Mouse (Mus musculus): ENCODE data around the gene St6galnac3. TPM values are rescaled to one million over a fixed set of nuclear protein-coding genes. Genes with fewer than 3 reads are reported as not detected.

Gene St6galnac3
- polyA plus RNA-seq, 1 experiment = 16.7 TPM

GRCm38 (mm10) chr3:153536260-153536659, 188.7 kb downstream of the St6galnac3 start:
- TF ChIP-seq CTCF (IDR thresholded peaks at IDR 0.05; ENCODE audit: extremely low read depth, insufficient read depth, low read length) (no peak), POLR2A (IDR thresholded peaks at IDR 0.05; ENCODE audit: extremely low read depth, insufficient read depth, low read length) (no peak)
- Histone ChIP-seq H3K27ac (ENCODE audit: insufficient read depth, low read length) (no peak overlapping the region), H3K4me3 (ENCODE audit: insufficient read depth, low read length) (no peak overlapping the region), H3K4me1 (ENCODE audit: control insufficient read depth, insufficient read depth, low read length) (no peaks in the 10 kb centered on the region; the same call in 1 of the 2 replicates)

GRCm38 (mm10) chr3:153529174-153529573, 195.8 kb downstream of the St6galnac3 start:
- TF ChIP-seq POLR2A (IDR thresholded peaks at IDR 0.05; ENCODE audit: extremely low read depth, insufficient read depth, low read length) (no peak), CTCF (IDR thresholded peaks at IDR 0.05; ENCODE audit: extremely low read depth, insufficient read depth, low read length) (no peak)
- Histone ChIP-seq H3K4me3 (ENCODE audit: insufficient read depth, low read length) (no peak overlapping the region), H3K27ac (ENCODE audit: insufficient read depth, low read length) (no peak overlapping the region), H3K4me1 (ENCODE audit: control insufficient read depth, insufficient read depth, low read length) (peaks cover 5% of the 10 kb centered on the region)

DNA sequence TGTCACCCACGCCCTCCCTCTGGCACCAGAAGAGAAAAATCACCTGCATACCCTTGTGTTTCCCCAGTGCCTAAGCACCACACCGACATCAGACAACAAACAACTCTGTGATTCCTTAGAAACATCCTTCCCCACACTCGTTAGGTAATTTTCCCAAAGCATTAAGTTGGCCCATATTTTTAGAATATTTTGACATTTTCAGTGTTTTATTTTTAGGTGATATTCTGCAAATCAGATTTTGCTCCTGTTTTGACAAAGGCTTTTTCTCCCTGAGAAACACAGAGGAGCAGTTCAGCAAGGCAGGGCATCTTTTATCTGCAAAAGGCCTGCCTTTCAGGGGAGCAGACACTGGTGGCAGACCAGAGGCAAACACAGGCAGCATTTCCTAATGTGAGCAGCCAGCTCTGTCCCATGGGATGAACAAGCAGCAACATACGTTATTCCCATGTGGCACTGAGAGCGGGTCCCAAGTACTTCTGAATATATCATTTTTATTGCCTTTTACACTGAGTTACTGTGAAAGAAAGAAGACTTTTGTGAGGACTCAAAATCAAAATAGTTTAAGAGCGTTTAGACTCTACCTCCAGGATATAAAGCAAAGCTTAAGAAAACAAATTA, 199.7 kb downstream of the St6galnac3 start:
- no peak for TF ChIP-seq POLR2A (IDR thresholded peaks at IDR 0.05; ENCODE audit: extremely low read depth, insufficient read depth, low read length)
- TF ChIP-seq CTCF (IDR thresholded peaks at IDR 0.05; ENCODE audit: extremely low read depth, insufficient read depth, low read length) = no peak
- Histone ChIP-seq H3K4me3 (ENCODE audit: insufficient read depth, low read length) (no peak overlapping the region), H3K27ac (ENCODE audit: insufficient read depth, low read length) (peak overlapping the region; percentile 87), H3K4me1 (ENCODE audit: control insufficient read depth, insufficient read depth, low read length) (peaks cover 5% of the 10 kb centered on the region)

DNA sequence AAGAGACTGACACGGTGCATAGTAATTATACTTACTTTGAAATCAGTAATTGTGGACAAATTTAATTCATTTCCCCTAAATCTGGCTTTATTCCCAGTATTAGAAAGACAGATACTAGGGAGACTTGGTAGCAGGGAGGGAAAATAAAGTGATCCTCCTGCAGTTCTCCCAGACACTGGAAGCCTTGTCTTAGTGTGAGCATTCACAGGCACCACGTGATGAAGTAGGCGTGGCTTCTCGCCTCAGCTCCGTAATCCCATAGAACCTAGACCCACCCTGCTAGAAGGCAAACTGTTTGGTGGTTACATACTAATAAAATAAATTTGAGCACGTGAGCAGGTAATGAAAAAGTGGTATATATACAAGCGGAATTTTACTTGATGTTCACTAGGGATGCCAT, 208.1 kb downstream of the St6galnac3 start:
- Histone ChIP-seq H3K4me1 (ENCODE audit: control insufficient read depth, insufficient read depth, low read length) (no peaks in the 10 kb centered on the region), H3K27ac (ENCODE audit: insufficient read depth, low read length) (no peak overlapping the region), H3K4me3 (ENCODE audit: insufficient read depth, low read length) (no peak overlapping the region)
- TF ChIP-seq CTCF (IDR thresholded peaks at IDR 0.05; ENCODE audit: extremely low read depth, insufficient read depth, low read length) (no peak), POLR2A (IDR thresholded peaks at IDR 0.05; ENCODE audit: extremely low read depth, insufficient read depth, low read length) (no peak)

DNA sequence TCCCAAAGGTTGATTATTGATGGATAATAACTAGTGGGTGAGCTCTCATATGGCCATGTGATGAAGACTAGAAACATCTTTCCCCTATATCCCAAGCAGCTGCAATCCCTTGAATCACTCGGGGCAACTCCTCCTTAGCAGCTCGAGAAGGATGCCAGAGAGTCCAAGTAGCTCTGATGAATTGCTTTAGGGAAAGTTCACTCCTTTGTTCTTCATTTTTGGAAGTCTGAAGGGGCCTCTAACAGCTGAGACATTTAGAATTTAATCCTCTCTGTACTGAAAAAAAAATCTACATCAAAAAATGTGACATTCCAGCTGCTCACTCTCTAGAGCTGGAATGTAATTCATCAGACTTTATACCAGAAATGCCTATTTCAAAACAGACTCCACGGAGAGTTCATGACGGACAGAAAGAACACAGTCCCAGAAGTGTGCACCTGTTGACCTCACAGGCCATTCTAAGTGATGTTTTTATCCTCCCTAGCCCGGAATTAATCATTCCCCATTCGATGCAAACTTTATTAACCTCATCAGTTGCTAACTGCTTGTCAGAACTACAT, 211.4 kb downstream of the St6galnac3 start:
- Histone ChIP-seq H3K4me3 (ENCODE audit: insufficient read depth, low read length) (no peak overlapping the region), H3K27ac (ENCODE audit: insufficient read depth, low read length) (no peak overlapping the region), H3K4me1 (ENCODE audit: control insufficient read depth, insufficient read depth, low read length) (0 out of 2 replicates have a peak, but pooled peaks cover 3% of the 10 kb centered on the region)
- TF ChIP-seq CTCF (IDR thresholded peaks at IDR 0.05; ENCODE audit: extremely low read depth, insufficient read depth, low read length) (no peak), POLR2A (IDR thresholded peaks at IDR 0.05; ENCODE audit: extremely low read depth, insufficient read depth, low read length) (no peak)

DNA sequence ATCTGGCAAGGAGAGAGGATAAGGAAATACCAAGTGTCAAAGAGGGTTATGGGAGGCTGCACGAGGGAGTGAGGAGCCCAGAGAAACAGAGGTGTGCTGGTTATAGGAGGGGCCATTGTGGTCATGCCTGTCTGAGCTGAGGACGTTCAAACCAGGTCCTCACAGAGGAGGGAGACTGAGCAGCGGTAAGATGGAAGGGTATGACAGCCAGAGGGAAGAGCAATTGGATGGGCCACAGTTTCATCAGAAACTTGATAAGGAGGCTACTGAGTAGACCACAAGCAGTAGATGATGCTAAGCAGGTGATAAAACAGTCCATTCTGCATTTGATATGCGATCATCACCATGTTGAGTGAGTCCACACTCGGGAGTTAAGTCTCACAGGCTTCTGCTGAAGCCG, 212.4 kb downstream of the St6galnac3 start:
- no peak overlapping the region for H3K4me3 ChIP-seq (ENCODE audit: insufficient read depth, low read length)
- TF ChIP-seq POLR2A (IDR thresholded peaks at IDR 0.05; ENCODE audit: extremely low read depth, insufficient read depth, low read length) (no peak), CTCF (IDR thresholded peaks at IDR 0.05; ENCODE audit: extremely low read depth, insufficient read depth, low read length) (no peak)
- H3K27ac ChIP-seq (ENCODE audit: insufficient read depth, low read length) = no peak overlapping the region
- H3K4me1 ChIP-seq (ENCODE audit: control insufficient read depth, insufficient read depth, low read length) = 0 out of 2 replicates have a peak, but pooled peaks cover 3% of the 10 kb centered on the region

DNA sequence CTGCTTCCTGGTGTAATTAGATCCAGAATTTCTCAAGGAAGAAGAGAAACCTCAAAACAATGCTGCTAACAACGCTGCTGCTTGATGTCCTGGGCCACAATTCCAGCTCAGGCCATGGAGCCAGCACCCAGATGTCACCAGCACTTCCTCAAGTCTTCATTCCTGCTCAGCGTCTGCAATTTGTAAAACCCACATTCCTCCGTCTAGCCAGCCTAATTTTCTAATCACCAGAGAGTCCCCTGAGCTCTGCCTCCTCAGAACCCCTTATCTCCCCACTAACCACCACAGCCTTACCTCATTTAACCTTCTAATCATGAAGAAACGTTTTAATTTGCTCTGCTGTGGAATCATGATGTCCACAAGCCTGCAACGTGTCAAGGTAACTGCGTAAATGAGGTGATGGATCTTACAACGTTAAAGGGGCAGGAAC, 213.8 kb downstream of the St6galnac3 start:
- Histone ChIP-seq H3K27ac (ENCODE audit: insufficient read depth, low read length) (no peak overlapping the region), H3K4me1 (ENCODE audit: control insufficient read depth, insufficient read depth, low read length) (0 out of 2 replicates have a peak, but pooled peaks cover 3% of the 10 kb centered on the region), H3K4me3 (ENCODE audit: insufficient read depth, low read length) (no peak overlapping the region)
- TF ChIP-seq CTCF (IDR thresholded peaks at IDR 0.05; ENCODE audit: extremely low read depth, insufficient read depth, low read length) (no peak), POLR2A (IDR thresholded peaks at IDR 0.05; ENCODE audit: extremely low read depth, insufficient read depth, low read length) (no peak)

DNA sequence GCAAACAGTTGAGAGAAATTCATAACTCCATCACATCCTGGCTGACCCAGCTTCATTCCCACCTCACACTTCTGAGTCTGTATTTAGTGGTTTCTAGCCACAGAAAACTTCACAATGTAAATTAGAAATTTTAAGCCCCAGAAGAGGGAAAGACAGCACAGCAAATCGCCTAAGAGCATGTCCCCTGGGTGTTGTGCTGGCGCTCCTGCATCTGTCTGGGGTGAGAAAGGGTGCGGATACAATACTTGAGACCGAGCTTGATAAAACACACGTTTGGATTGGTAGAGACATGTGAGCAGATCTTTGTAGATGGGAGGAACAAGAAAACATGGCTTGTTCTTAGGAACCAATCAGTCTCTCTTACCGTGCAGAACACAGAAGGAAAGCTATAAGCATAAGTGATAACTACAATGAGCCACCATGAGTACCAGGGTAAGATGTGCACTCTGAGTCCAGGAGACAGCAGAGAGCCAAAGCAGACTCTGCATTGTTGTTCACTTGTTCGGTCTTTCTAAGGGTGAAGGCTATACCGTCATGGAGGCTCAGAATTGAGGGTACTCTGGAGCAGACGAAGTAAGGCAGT, 214.8 kb downstream of the St6galnac3 start:
- Histone ChIP-seq H3K4me3 (ENCODE audit: insufficient read depth, low read length) (no peak overlapping the region), H3K27ac (ENCODE audit: insufficient read depth, low read length) (no peak overlapping the region)

DNA sequence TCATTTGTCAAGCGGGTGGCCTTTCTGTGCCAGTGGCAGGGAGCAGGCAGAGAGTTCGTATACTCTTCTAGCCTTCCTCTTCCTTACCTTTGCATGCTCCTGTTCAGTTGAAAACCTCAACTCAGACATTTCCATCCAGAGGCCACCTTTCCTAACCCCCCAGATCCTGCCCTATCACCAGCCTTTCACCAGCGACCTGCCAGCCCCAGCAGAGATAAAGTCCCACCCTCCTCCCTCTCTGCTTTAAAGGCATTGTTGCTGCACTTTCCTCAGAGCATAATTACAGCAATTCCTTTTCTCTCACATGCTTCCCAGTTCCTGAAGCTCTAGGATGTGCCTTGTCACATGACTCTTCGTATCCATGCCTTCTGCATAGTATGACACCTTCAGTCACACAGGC, 215.3 kb downstream of the St6galnac3 start:
- Histone ChIP-seq H3K27ac (ENCODE audit: insufficient read depth, low read length) (no peak overlapping the region), H3K4me3 (ENCODE audit: insufficient read depth, low read length) (no peak overlapping the region), H3K4me1 (ENCODE audit: control insufficient read depth, insufficient read depth, low read length) (0 out of 2 replicates have a peak, but pooled peaks cover 3% of the 10 kb centered on the region)
- TF ChIP-seq CTCF (IDR thresholded peaks at IDR 0.05; ENCODE audit: extremely low read depth, insufficient read depth, low read length) (no peak), POLR2A (IDR thresholded peaks at IDR 0.05; ENCODE audit: extremely low read depth, insufficient read depth, low read length) (no peak)

More for the DNA sequence above, 214.8 kb downstream of the St6galnac3 start:
- H3K4me1 ChIP-seq (ENCODE audit: control insufficient read depth, insufficient read depth, low read length) = 0 out of 2 replicates have a peak, but pooled peaks cover 3% of the 10 kb centered on the region
- TF ChIP-seq POLR2A (IDR thresholded peaks at IDR 0.05; ENCODE audit: extremely low read depth, insufficient read depth, low read length) = no peak
- TF ChIP-seq CTCF (IDR thresholded peaks at IDR 0.05; ENCODE audit: extremely low read depth, insufficient read depth, low read length) = no peak
